Mouse (Mus musculus): ENCODE data around the gene Map2k6. TPM values are rescaled to one million over a fixed set of nuclear protein-coding genes. Genes with fewer than 3 reads are reported as not detected.

Map2k6 gene
- total RNA-seq, 4 experiments from 2014 or later, result 28.0 to 37.1 (median 32.3) TPM

DNA sequence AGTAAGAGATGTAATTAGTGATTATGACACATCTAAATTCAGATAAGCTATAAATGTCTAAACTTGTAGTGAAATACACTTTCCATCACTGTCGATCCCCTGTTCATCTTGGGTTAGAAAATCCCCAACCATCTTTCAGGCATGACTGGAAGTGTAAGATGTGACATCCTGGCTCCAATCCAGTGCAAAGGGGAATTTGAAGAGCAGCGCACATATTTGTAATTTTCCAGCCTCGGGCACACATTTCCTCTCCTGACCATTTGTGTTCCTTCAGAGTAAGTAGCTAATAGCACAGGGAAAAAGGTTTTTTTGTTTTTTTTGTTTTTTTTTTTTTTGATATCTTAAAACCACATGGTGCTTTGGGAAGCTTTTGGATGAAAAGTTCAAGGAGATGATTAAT lies 146.5 kb downstream of the Map2k6 start:
- no peak for DNase-seq (ENCODE audit: low spot score in 2 of 2)

DNA sequence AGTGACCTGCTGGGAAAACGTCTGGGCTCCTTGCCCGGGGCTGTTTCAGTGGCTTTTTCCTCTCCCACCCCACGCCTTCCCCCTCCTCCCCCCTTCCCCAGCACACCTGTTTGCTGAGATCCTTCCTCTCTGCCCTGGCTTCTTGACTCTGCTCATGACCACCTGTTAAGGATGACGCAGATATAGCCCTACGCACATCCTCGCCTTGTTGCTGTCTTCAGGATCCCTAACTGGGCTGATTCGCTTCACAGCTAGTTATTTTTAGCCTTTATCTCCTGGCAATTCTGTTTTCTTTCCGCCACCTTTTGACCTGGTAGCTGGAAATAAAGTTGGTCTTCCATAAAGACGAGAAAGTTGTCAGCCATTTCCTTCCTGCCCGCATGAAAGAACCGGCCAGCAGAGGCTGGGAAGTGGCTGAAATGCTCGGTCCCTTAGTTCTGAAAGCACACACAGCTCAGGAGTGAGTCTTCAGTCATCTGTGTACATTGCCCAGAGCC lies 152.6 kb downstream of the Map2k6 start:
- no peak for DNase-seq (ENCODE audit: low spot score in 2 of 2)

DNA sequence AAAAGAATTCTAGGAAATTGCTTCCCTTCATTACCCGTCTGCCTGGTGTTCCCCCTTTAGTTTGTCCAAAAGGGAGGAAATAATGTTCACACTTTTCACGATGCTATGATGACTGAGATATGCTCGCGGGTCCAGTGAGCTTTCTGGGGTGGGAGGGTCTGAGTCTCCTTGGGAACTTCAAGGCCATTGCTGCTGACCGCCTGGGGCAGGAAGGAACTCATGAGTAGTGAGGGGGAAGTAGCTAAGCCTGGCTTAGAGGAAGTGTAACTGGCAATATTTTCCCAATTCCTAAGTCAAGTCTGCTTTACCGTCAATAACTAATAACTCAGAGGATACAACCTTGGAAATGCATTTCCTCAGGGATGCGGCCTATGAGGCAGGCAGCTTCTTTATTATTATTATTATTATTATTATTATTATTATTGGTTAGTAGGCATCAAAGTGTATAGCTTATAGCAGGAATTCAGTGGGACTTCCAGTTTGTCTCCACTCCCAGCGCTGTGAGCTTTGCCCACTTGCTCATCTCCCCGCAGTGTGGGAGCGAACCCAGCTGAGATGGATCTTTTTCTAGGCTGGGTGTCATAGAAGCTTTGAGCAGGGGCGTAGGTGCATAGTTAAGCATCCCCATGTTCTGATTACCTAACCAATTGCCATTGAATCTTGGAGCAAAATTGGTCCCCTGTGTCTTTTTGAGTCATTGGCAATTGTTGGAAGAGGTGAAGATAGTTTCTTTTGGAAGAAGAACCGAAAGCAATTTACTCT lies 163.6 kb downstream of the Map2k6 start:
- no peak for DNase-seq (ENCODE audit: low spot score in 2 of 2)

DNA sequence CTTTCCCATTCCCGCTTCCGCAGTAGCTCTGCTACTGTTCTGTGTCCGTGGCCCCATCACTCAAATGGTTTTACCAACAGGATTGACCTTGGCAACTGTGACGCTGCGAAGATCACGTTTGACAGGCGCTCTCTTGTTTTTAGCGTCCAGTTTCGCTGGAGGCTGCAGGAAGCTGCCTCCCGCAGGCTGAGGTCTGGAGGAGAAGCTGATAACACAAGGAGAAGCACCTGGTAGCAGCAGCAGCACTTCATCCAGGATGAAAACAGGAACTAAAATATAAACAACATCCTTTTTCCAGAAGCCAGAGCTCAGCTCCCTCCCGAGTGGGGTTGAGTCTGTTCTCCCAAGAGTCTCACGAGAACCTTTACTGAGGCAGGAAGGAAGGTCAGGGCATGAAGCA lies 164.3 kb downstream of the Map2k6 start:
- no peak for DNase-seq (ENCODE audit: low spot score in 2 of 2)

DNA sequence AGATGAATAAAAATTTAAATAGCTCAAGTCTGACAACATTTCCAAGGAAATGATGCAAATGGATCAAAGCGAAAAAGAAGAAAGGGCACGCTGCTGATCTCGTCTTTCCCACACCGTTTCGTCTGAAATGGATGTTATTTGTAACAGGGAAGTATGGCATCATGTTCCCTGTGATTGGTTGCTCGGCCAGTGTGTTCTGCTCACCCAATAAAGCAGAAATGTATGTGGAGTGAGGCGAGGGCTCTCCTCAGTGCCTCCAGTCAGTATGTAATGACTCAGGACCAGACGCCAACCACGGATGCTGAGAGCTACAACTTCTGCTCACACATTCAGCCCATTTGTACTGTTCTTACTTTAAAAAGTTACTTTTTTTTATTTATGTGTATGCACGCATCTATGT lies 164.9 kb downstream of the Map2k6 start:
- DNase-seq (ENCODE audit: low spot score in 2 of 2), result no peak

DNA sequence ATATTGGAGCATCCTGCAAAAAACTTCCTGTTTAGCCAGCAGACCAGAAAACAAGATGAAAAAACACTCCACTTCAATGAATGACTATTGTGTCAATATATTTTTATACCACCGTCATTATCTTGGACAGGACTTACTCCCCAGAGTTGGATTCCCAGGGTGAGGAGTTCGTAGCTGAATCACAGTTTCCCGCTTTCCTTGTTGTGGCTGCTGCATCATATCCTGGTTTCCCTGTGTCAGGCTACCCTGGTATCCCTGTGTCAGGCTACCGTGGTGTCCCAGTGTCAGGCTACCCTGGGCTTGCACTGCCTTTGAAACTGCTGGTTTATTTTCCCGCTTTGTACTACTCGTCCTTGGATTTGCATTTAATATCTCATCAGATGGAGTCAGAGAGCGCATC lies 167.4 kb downstream of the Map2k6 start:
- no peak for DNase-seq (ENCODE audit: low spot score in 2 of 2)

DNA sequence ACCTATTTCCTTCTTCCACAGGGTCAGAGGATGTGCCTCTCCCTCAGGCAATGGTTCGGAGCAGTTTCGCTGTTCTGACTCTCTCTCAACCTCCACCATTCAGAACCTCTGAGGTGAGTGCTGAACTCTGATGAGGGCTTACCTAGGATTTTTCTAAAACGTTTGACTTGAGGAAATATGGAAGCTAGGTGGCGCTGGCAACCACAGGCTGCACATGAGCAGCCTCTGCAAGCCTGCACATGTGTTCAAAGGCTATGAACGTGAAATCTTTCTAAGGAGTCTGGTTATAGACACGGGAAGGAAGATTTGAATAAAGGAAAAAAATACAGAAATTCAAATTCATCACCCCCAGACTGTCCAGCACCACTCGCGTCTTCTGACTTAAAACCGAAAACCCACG lies 173.6 kb downstream of the Map2k6 start:
- DNase-seq (ENCODE audit: low spot score in 2 of 2), result peak; percentile 17 to 50

Other genes starting within 250 kb of the Map2k6 start
- 10 to 100 TPM in 2 of 4 experiments, 1 to 10 TPM in 2; 7.1 to 17.0 (median 10.4) TPM for gene Abca9, start 230.9 kb upstream of the Map2k6 start, total RNA-seq (2022)
- 1 to 10 TPM; 2.1 to 2.8 (median 2.3) TPM for gene Abca6, start 147.3 kb upstream of the Map2k6 start, total RNA-seq (2022)
- 10 to 100 TPM; 35.1 to 50.5 (median 39.3) TPM for gene Abca5, start 61.4 kb upstream of the Map2k6 start, total RNA-seq (2022)